Comparison of ENCODE assay signal across 32 mouse cellular contexts in the genomic region with DNA sequence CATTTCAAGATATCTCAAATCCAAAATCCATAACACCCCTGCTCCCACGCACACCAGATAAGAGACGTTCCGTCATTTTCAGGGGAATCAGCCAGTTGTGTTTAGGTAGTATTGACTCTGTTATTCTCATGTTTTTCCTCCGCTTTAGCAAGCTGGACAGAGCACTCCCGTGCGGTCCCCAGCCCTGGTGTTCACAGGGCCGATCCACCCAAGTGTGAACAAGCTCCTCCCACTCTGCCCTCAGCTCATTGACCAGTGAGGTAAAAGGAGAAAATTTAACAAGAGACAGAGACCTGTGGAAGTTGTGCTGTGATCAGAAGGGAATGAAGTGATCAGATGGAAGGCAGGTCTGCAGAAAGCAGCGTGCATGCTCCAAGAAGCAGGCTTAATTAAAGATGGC.
"Had no signal": no experiment of that assay in that cellular context is flagged by ENCODE, and none has a peak within 500 bp of the region (broad histone marks: within the 10 kb centered on the region; RNA-seq: fewer than 3 reads in every experiment).

No protein-coding gene starts in this region.

- DNase-seq: left cerebral cortex, postnatal 4 days; liver; liver, embryonic 13.5 days; liver, postnatal 0 days; lung, adult 18-20 months; lung, adult 2 months; lung, embryonic 14.5 days; lung, postnatal 10 days; lung, postnatal 14 days; lung, postnatal 36 days; lung, postnatal 4 days; midbrain, embryonic 14.5 days had no signal

- ATAC-seq: liver, embryonic 12.5 days; liver, postnatal 0 days; lung, postnatal 0 days; midbrain, embryonic 13.5 days; midbrain, embryonic 15.5 days; midbrain, embryonic 16.5 days had no signal

- H3K4me3 ChIP-seq: limb, embryonic 10.5 days; limb, embryonic 12.5 days; limb, embryonic 13.5 days; limb, embryonic 15.5 days; liver, embryonic 12.5 days; liver, embryonic 13.5 days; liver, embryonic 15.5 days; lung, embryonic 15.5 days; megakaryocyte, embryonic 14.5 days; midbrain, embryonic 10.5 days; midbrain, embryonic 12.5 days; midbrain, embryonic 13.5 days; midbrain, embryonic 15.5 days; myocyte; neural tube, embryonic 12.5 days had no signal

- H3K9ac ChIP-seq: limb, embryonic 12.5 days; limb, embryonic 13.5 days; limb, embryonic 15.5 days; liver, embryonic 12.5 days; liver, embryonic 13.5 days; liver, embryonic 14.5 days; liver, embryonic 15.5 days; liver, postnatal 0 days; lung, embryonic 14.5 days; lung, embryonic 15.5 days; midbrain, embryonic 12.5 days; midbrain, embryonic 13.5 days; midbrain, embryonic 15.5 days; neural tube, embryonic 12.5 days had no signal

- H3K27ac ChIP-seq: limb, embryonic 10.5 days; limb, embryonic 12.5 days; limb, embryonic 13.5 days; limb, embryonic 15.5 days; liver, embryonic 12.5 days; liver, embryonic 13.5 days; liver, embryonic 14.5 days; liver, embryonic 15.5 days; lung, embryonic 15.5 days; macrophage; midbrain, embryonic 10.5 days; midbrain, embryonic 12.5 days; midbrain, embryonic 13.5 days; midbrain, embryonic 15.5 days; neural tube, embryonic 12.5 days had no signal

- H3K9me3 ChIP-seq: limb, embryonic 10.5 days; limb, embryonic 12.5 days; limb, embryonic 13.5 days; limb, embryonic 15.5 days; liver, embryonic 12.5 days; liver, embryonic 13.5 days; liver, embryonic 15.5 days; lung, embryonic 15.5 days; midbrain, embryonic 10.5 days; midbrain, embryonic 12.5 days; midbrain, embryonic 13.5 days; midbrain, embryonic 15.5 days; neural tube, embryonic 12.5 days had no signal

- H3K4me1 ChIP-seq: limb, embryonic 12.5 days; liver, embryonic 13.5 days; midbrain, embryonic 12.5 days; midbrain, embryonic 15.5 days; neural tube, embryonic 12.5 days had no signal

- H3K27me3 ChIP-seq: limb, embryonic 15.5 days; lung, embryonic 15.5 days; midbrain, embryonic 12.5 days; midbrain, embryonic 13.5 days; midbrain, embryonic 15.5 days; neural tube, embryonic 12.5 days had no signal

- H3K36me3 ChIP-seq: limb, embryonic 10.5 days; limb, embryonic 12.5 days; limb, embryonic 13.5 days; limb, embryonic 15.5 days; liver, embryonic 12.5 days; liver, embryonic 13.5 days; liver, embryonic 15.5 days; lung, embryonic 15.5 days; midbrain, embryonic 10.5 days; midbrain, embryonic 12.5 days; midbrain, embryonic 13.5 days; midbrain, embryonic 15.5 days; neural tube, embryonic 12.5 days had no signal

- H3K4me2 ChIP-seq: limb, embryonic 12.5 days; limb, embryonic 13.5 days; limb, embryonic 15.5 days; liver, embryonic 11.5 days; liver, embryonic 12.5 days; liver, embryonic 13.5 days; liver, embryonic 15.5 days; lung, embryonic 14.5 days; lung, embryonic 15.5 days; midbrain, embryonic 11.5 days; midbrain, embryonic 12.5 days; midbrain, embryonic 13.5 days; midbrain, embryonic 15.5 days; neural tube, embryonic 12.5 days had no signal
